Mouse (Mus musculus) liver, embryonic 14.5 days (tissue): ENCODE measurements around the gene Eef1g.

Experiments
- CTCF ChIP-seq: IDR thresholded peaks from 2 replicates; pipeline ENCODE4 v1.5.1; 2016; ENCODE audit warnings: antibody characterized with exemption, low read depth, control low read depth
- EP300 ChIP-seq: IDR thresholded peaks from 2 replicates; pipeline ENCODE4 v1.6.1; 2016; ENCODE audit warnings: antibody characterized with exemption, low read depth

- no peak for TF ChIP-seq CTCF
- TF ChIP-seq EP300, result no peak
Observed at GRCm38 (mm10) chr19:9019298-9019697, 52.5 kb downstream of the Eef1g start.
